In the genomic region with DNA sequence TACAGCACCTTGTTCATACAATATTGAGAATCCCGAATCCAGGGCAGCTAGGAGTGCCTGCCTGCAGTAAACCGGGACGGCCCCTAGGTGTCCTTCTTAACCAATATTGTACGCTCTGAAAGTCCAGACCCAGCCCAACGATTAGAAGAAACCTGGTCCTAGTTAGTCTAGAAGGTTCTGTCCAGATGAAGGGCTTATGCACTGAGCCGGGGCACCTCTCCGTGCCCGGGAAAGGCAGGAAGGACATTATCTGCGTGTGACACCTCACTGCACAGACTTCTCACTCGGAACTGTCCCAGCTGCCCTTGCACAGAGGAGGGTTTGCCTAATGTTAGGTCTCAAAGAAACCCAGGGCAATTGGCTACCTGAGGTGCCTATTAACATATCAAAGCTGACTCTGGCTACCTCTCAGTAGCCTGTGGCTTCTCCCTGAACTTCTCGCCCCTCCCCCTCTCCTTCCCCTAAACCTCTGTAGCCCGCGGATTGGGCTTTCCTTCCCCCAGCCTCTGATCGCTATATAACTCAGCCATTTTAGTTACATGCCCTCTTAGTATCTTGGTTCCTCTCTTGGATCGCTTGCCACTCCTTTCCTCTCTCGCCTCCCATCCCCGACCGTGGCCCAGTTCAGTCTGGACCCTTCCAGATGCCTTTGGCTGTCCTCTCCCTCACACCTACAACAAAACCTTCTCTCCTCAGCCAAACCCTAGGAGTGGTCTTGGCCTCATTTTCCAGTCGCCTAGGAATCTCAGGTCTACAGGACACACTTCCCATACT, we compare ENCODE assay signal across 8 mouse cellular contexts. TPM values are rescaled to one million over a fixed set of nuclear protein-coding genes. Genes with fewer than 3 reads are reported as not detected.
DNase-seq lines count a peak whose midpoint lies in the region; ATAC-seq and TF ChIP-seq lines count a peak whose summit lies in the region.

No protein-coding gene starts in this region.

- H3K9me3 ChIP-seq in forebrain, embryonic 13.5 days (replicated peaks) = no peaks in the 10 kb centered on the region
- H3K9me3 ChIP-seq in liver, postnatal 0 days (ENCODE audit: low read length) = no peaks in the 10 kb centered on the region
- H3K9me3 ChIP-seq in neural tube, embryonic 14.5 days (ENCODE audit: control insufficient read depth, low read length) = no peaks in the 10 kb centered on the region

- peak; percentile 84 for TF ChIP-seq CTCF in liver, postnatal 0 days (IDR thresholded peaks at IDR 0.05; ENCODE audit: low read depth)
- peak; percentile 47; the same call in 1 of the 2 replicates for TF ChIP-seq CTCF in testis, adult 2 months (IDR thresholded peaks at IDR 0.05; ENCODE audit: control insufficient read depth, insufficient read depth, insufficient replicate concordance, low read depth, low read length)

- H3K36me3 ChIP-seq in forebrain, embryonic 13.5 days (ENCODE audit: poor library complexity, severe bottlenecking) = no peaks in the 10 kb centered on the region
- H3K36me3 ChIP-seq in liver, postnatal 0 days (replicated peaks; ENCODE audit: insufficient read depth, low read length) = no peaks in the 10 kb centered on the region
- H3K36me3 ChIP-seq in neural tube, embryonic 14.5 days (ENCODE audit: control insufficient read depth, insufficient read depth, low read length) = no peaks in the 10 kb centered on the region
- H3K36me3 ChIP-seq in testis, adult 2 months (ENCODE audit: control insufficient read depth, insufficient read depth, low read length) = no peaks in the 10 kb centered on the region

- TF ChIP-seq EP300 in liver, postnatal 0 days (IDR thresholded peaks at IDR 0.05; ENCODE audit: low read depth) = no peak; the same call in 1 of the 2 replicates

- peak; percentile 49 to 64 for DNase-seq in CD8-positive naive resting alpha-beta T cell, adult 2 months (ENCODE audit: low read depth in 2 of 2, low spot score in 2 of 2)
- DNase-seq in c-Kit-positive CD71-positive TER-119-negative erythroid progenitor cells, embryonic 14.5 days (ENCODE audit: low read depth) = peak; percentile 40
- peak; percentile 79 to 83 for DNase-seq in heart, postnatal 14 days
- DNase-seq in layer of hippocampus, adult 11-12 months (ENCODE audit: low spot score) = peak; percentile 86
- DNase-seq in liver, postnatal 0 days = peak; percentile 74

- peak; percentile 75 for ATAC-seq in forebrain, embryonic 13.5 days
- peak; percentile 80 for ATAC-seq in liver, postnatal 0 days
- peak; percentile 68 for ATAC-seq in neural tube, embryonic 14.5 days (ENCODE audit: low read depth)

- H3K4me3 ChIP-seq in forebrain, embryonic 13.5 days = peak overlapping the region; percentile 0; the same call in 1 of the 2 replicates
- H3K4me3 ChIP-seq in liver, postnatal 0 days (ENCODE audit: low read depth, low read length) = 0 out of 2 replicates have a peak overlapping the region, but pooled peaks have one; percentile 7
- H3K4me3 ChIP-seq in neural tube, embryonic 14.5 days (ENCODE audit: low read depth, low read length) = no peak overlapping the region
- H3K4me3 ChIP-seq in testis, adult 2 months (ENCODE audit: control insufficient read depth, low read depth, low read length) = peak overlapping the region; percentile 39

- TF ChIP-seq POLR2A in testis, adult 2 months (IDR thresholded peaks at IDR 0.05; ENCODE audit: control insufficient read depth, low read depth, low read length) = no peak

- no peak overlapping the region for H3K9ac ChIP-seq in forebrain, embryonic 13.5 days
- H3K9ac ChIP-seq in liver, postnatal 0 days (replicated peaks) = peak overlapping the region; percentile 31
- H3K9ac ChIP-seq in neural tube, embryonic 14.5 days (replicated peaks; ENCODE audit: low read depth, low read length) = no peak overlapping the region

- peak overlapping the region; percentile 49 for H3K4me2 ChIP-seq in forebrain, embryonic 13.5 days
- H3K4me2 ChIP-seq in liver, postnatal 0 days (ENCODE audit: low read depth, low read length) = peak overlapping the region; percentile 62
- H3K4me2 ChIP-seq in neural tube, embryonic 14.5 days (ENCODE audit: low read depth, low read length) = peak overlapping the region; percentile 32

- no peaks in the 10 kb centered on the region for H3K27me3 ChIP-seq in forebrain, embryonic 13.5 days
- no peaks in the 10 kb centered on the region for H3K27me3 ChIP-seq in liver, postnatal 0 days (ENCODE audit: insufficient read depth, low read length)
- H3K27me3 ChIP-seq in neural tube, embryonic 14.5 days (ENCODE audit: control insufficient read depth, insufficient read depth, low read length) = no peaks in the 10 kb centered on the region
- H3K27me3 ChIP-seq in testis, adult 2 months (ENCODE audit: control insufficient read depth, insufficient read depth, low read length) = no peaks in the 10 kb centered on the region

- intact Hi-C loops in heart, postnatal 14 days (cut with DNase I) = loop anchor here (1.0 to 5.0 kb wide), 5 partner anchors 27 to 464 kb away; no protein-coding TSS in a partner anchor

- peaks cover 26% of the 10 kb centered on the region for H3K4me1 ChIP-seq in forebrain, embryonic 13.5 days
- peaks cover 3% of the 10 kb centered on the region; the same call in 1 of the 2 replicates for H3K4me1 ChIP-seq in liver, postnatal 0 days (ENCODE audit: insufficient read depth)
- H3K4me1 ChIP-seq in neural tube, embryonic 14.5 days (ENCODE audit: control insufficient read depth, insufficient read depth, low read length) = peaks cover 20% of the 10 kb centered on the region
- no peaks in the 10 kb centered on the region; the same call in 1 of the 2 replicates for H3K4me1 ChIP-seq in testis, adult 2 months (ENCODE audit: control insufficient read depth, insufficient read depth, low read length)

- no peak overlapping the region for H3K27ac ChIP-seq in forebrain, embryonic 13.5 days
- no peak overlapping the region for H3K27ac ChIP-seq in liver, postnatal 0 days (ENCODE audit: low read depth)
- H3K27ac ChIP-seq in neural tube, embryonic 14.5 days (ENCODE audit: low read depth, low read length) = no peak overlapping the region
- no peak overlapping the region for H3K27ac ChIP-seq in testis, adult 2 months (ENCODE audit: control insufficient read depth, insufficient read depth, low read depth, low read length)

- WGBS in forebrain, embryonic 13.5 days = 2% methylated on average over 19 of the region's 19 CpGs
- WGBS in liver, postnatal 0 days (ENCODE audit: insufficient replicate concordance) = 5% methylated on average over 19 of the region's 19 CpGs
- WGBS in neural tube, embryonic 14.5 days = 3% methylated on average over 19 of the region's 19 CpGs

RNA-seq across cellular contexts. Expression of gene Lmod3, which starts 25.6 kb away (rescaled TPM):
- polyA plus RNA-seq in forebrain, embryonic 13.5 days (2015; fragmentation: Nextera tagmentation; extraction: Ambion mirVana) = not detected in 2 replicates
- total RNA-seq in heart, postnatal 14 days (2021) = 10 to 100 TPM; 50.2 to 55.6 TPM
- 0.11 and 0.77 TPM in 2 replicates for polyA plus RNA-seq in liver, postnatal 0 days (2015; fragmentation: Nextera tagmentation; extraction: Ambion mirVana)
- 0.09 TPM in 1 of 2 replicates, not detected in the other for polyA plus RNA-seq in neural tube, embryonic 14.5 days (2014; fragmentation: Nextera tagmentation; extraction: Ambion mirVana)
- polyA plus RNA-seq in testis, adult 2 months (2012; rRNA removed) = 0.10 and 0.11 TPM in 2 replicates
